Mouse (Mus musculus) ES-Bruce4 (cell line): Measurements from ENCODE around the gene Srgap1.

Source experiments
- CTCF ChIP-seq: IDR thresholded peaks from one replicate; pipeline ENCODE4 v1.8.1; 2011; ENCODE audit warnings: low read depth, low read length
- POLR2A ChIP-seq: IDR thresholded peaks from one replicate; pipeline ENCODE4 v1.8.1; 2011; ENCODE audit warnings: low read length; ENCODE audit not compliant: insufficient read depth

GRCm38 (mm10) chr10:121756677-121757076 lies 290.4 kb downstream of the Srgap1 start:
- TF ChIP-seq CTCF (no peak), POLR2A (no peak)
